Mouse (Mus musculus): Measurements from ENCODE around the gene Ccnl1. TPM values are rescaled to one million over a fixed set of nuclear protein-coding genes. Genes with fewer than 3 reads are reported as not detected.

The Ccnl1 gene
- polyA plus RNA-seq, 1 experiment from 2014 or later, result 121 TPM

DNA sequence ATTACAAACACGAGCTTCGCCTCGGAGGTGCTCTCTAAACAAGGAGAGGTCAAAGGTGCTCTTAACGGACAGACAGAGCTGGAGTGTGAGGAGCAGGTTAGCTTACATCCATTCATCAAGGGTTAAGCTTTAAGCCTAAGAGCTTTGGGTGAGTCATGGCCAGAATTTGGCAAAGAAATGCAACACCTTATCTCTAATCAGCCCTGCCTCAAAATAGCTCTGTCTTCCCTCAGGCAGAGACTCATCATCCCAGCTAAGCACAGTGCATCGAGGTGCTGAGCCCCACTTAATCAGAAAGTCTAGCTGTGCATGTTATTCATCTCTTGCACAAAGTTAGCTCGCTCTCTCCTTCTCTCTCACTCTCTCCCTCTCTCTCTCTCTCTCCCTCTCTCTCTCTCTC is 53.3 kb downstream of the Ccnl1 start:
- no peak overlapping the region for H3K4me3 ChIP-seq (ENCODE audit: low read depth, low read length)
- no peaks in the 10 kb centered on the region for H3K27me3 ChIP-seq (ENCODE audit: control insufficient read depth, insufficient read depth, low read length)
- no peaks in the 10 kb centered on the region for H3K4me1 ChIP-seq (replicated peaks; ENCODE audit: control insufficient read depth, insufficient read depth, low read length)
- no peak overlapping the region for H3K27ac ChIP-seq (ENCODE audit: low read depth, low read length)
- H3K36me3 ChIP-seq (ENCODE audit: control insufficient read depth, insufficient read depth, low read length), result no peaks in the 10 kb centered on the region
- peak; percentile 18 for DNase-seq (ENCODE audit: low spot score)
- ATAC-seq (ENCODE audit: low FRiP score), result no peak
- no peak overlapping the region for H3K9ac ChIP-seq (ENCODE audit: low read depth, low read length)
- no peaks in the 10 kb centered on the region for H3K9me3 ChIP-seq (ENCODE audit: control insufficient read depth, low read length)
- H3K4me2 ChIP-seq (replicated peaks; ENCODE audit: low read depth, low read length), result no peak overlapping the region
- WGBS, result 36% methylated on average over 6 of the region's 6 CpGs

DNA sequence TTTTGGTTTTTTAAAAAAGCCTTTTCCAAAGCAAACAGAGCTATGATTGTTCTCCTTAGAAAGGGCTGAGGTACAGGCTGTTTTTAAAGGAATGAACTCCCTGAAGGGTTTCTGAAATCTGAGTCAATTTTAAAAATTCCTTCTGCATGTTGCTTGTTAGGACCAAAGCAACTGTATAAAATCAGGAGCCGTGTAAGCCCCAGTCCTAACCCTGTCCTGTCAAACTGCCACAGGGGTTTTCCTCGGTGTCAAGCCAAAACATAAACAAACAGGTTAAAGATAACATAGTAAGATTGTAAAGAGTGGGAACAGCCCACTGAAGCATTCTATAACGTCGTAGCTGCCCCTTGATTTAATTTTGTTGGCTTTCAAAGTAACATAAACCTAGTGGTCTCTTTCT is 53.9 kb downstream of the Ccnl1 start:
- Histone ChIP-seq H3K4me3 (ENCODE audit: low read depth, low read length) (no peak overlapping the region), H3K27me3 (ENCODE audit: control insufficient read depth, insufficient read depth, low read length) (no peaks in the 10 kb centered on the region), H3K36me3 (ENCODE audit: control insufficient read depth, insufficient read depth, low read length) (no peaks in the 10 kb centered on the region), H3K4me1 (replicated peaks; ENCODE audit: control insufficient read depth, insufficient read depth, low read length) (no peaks in the 10 kb centered on the region), H3K4me2 (replicated peaks; ENCODE audit: low read depth, low read length) (no peak overlapping the region), H3K9me3 (ENCODE audit: control insufficient read depth, low read length) (no peaks in the 10 kb centered on the region), H3K9ac (ENCODE audit: low read depth, low read length) (no peak overlapping the region), H3K27ac (ENCODE audit: low read depth, low read length) (no peak overlapping the region)
- ATAC-seq (ENCODE audit: low FRiP score) (no peak), DNase-seq (ENCODE audit: low spot score) (no peak)
- WGBS, result 55% methylated on average over 4 of the region's 4 CpGs

DNA sequence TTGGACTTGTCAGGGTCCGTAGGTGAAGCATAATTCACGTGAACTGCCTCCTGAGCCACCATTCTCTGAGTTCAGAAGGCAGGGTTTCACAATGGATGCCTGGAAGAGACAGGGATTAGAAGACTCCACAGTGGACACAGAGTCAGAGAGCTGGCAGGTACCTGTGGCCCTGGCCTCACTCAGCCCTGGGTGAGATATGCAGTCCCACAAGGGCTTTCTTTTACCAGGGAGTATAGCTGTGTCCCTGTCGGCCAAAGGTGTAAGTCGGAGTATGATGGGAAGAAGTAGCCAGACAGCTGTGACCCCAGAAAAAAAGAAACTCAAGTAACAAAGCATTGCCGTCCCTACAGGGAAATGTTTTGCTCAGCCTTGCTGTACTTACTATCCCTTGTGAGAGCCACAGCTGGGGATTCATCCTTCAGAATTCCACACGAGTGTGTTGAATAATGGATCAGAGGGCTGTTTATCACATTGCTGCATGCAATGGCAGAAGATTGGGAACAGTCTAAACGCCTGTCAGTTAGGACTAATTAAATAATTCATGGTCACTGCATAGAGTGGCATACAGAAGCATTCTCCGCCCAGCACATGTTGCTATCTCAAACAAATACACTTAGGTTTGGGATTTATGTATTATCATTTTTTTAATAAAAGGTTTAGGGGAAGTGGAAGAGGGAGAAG is 59.3 kb downstream of the Ccnl1 start:
- Histone ChIP-seq H3K9ac (ENCODE audit: low read depth, low read length) (no peak overlapping the region), H3K27ac (ENCODE audit: low read depth, low read length) (no peak overlapping the region; the same call in 1 of the 2 replicates), H3K36me3 (ENCODE audit: control insufficient read depth, insufficient read depth, low read length) (no peaks in the 10 kb centered on the region), H3K9me3 (ENCODE audit: control insufficient read depth, low read length) (no peaks in the 10 kb centered on the region), H3K4me3 (ENCODE audit: low read depth, low read length) (no peak overlapping the region), H3K27me3 (ENCODE audit: control insufficient read depth, insufficient read depth, low read length) (no peaks in the 10 kb centered on the region), H3K4me2 (replicated peaks; ENCODE audit: low read depth, low read length) (no peak overlapping the region), H3K4me1 (replicated peaks; ENCODE audit: control insufficient read depth, insufficient read depth, low read length) (0 out of 2 replicates have a peak, but pooled peaks cover 2% of the 10 kb centered on the region)
- ATAC-seq (ENCODE audit: low FRiP score), result peak; percentile 35; the same call in 1 of the 2 replicates
- no peak for DNase-seq (ENCODE audit: low spot score)
- WGBS, result 57% methylated on average over 8 of the region's 8 CpGs

DNA sequence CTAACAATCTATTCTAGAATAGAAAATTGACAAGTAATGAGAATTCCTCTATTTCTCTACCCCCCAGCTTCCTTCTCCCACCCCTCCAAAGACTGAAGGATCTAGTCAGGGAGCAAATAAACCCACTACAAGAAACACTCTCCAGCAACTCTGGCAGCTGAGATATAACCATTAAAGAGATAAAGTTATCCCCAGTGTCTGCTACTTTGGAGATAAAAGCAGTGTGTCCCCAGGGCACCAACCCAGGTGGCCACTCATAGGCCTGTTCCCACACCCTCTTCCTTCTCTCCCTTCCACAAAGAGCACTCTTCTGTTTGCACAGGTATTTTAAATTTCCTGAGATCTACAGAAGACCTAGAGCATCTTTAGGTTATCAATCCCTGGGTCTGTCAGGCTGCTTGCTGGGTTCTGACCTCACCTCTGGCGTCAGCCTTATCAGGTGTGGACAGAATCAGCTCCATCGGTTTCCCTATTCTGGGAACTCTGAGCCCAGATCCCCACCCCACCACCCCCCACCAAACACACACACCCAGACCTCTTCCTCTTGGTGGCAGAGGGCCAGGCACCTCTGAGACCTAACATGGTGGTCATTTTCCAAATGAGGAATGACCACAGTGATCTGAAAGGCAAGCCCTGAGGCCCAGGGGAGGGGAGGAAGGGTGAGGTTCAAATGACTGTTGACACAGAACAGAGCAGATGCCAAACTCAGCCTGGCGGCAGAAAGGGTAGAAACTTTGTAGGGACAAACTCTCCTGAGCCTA is 60.6 kb downstream of the Ccnl1 start:
- 82% methylated on average over 3 of the region's 3 CpGs for WGBS
- ATAC-seq (ENCODE audit: low FRiP score), result no peak
- H3K9ac ChIP-seq (ENCODE audit: low read depth, low read length), result no peak overlapping the region

More for the DNA sequence above, 60.6 kb downstream of the Ccnl1 start:
- DNase-seq (ENCODE audit: low spot score), result no peak
- Histone ChIP-seq H3K27me3 (ENCODE audit: control insufficient read depth, insufficient read depth, low read length) (no peaks in the 10 kb centered on the region), H3K4me1 (replicated peaks; ENCODE audit: control insufficient read depth, insufficient read depth, low read length) (0 out of 2 replicates have a peak, but pooled peaks cover 2% of the 10 kb centered on the region), H3K36me3 (ENCODE audit: control insufficient read depth, insufficient read depth, low read length) (no peaks in the 10 kb centered on the region), H3K9me3 (ENCODE audit: control insufficient read depth, low read length) (no peaks in the 10 kb centered on the region), H3K4me3 (ENCODE audit: low read depth, low read length) (no peak overlapping the region), H3K27ac (ENCODE audit: low read depth, low read length) (no peak overlapping the region), H3K4me2 (replicated peaks; ENCODE audit: low read depth, low read length) (no peak overlapping the region)
